Mouse (Mus musculus): Measurements from ENCODE around the gene Usp22.

- TF ChIP-seq CTCF (IDR thresholded peaks at IDR 0.05; ENCODE audit: low read depth) (no peak), EP300 (IDR thresholded peaks at IDR 0.05; ENCODE audit: low read depth) (peak; percentile 48)
Measured at GRCm38 (mm10) chr11:61222971-61223745, 48.3 kb upstream of the Usp22 start.

Measured in liver, embryonic 14.5 days (tissue).